ENCODE assay signal across 11 mouse cellular contexts in genomic region chr17:28009716-28010114, GRCm38 (mm10).
DNase-seq lines count a peak whose midpoint lies in the region; ATAC-seq and TF ChIP-seq lines count a peak whose summit lies in the region.
"Had no signal": no experiment of that assay in that cellular context is flagged by ENCODE, and none has a peak within 500 bp of the region (broad histone marks: within the 10 kb centered on the region; RNA-seq: fewer than 3 reads in every experiment).

No protein-coding gene starts in this region.

- H3K36me3 ChIP-seq in hindbrain, postnatal 0 days (ENCODE audit: insufficient read depth, low read length) = no peaks in the 10 kb centered on the region
- H3K36me3 ChIP-seq in hindbrain, embryonic 16.5 days (ENCODE audit: control insufficient read depth, insufficient read depth, low read length) = no peaks in the 10 kb centered on the region; the same call in 1 of the 2 replicates

- no peak for ATAC-seq in hindbrain, postnatal 0 days
- ATAC-seq in hindbrain, embryonic 16.5 days = no peak
- ATAC-seq in inflammation-experienced regulatory T-cells, adult 6 months = no peak
- ATAC-seq: midbrain, embryonic 16.5 days had no signal

- 84% methylated on average over 7 of the region's 7 CpGs for WGBS in hindbrain, postnatal 0 days
- WGBS in hindbrain, embryonic 16.5 days = 92% methylated on average over 7 of the region's 7 CpGs

- no peak overlapping the region for H3K4me3 ChIP-seq in hindbrain, postnatal 0 days (ENCODE audit: low read length)
- H3K4me3 ChIP-seq in hindbrain, embryonic 16.5 days (ENCODE audit: low read length) = no peak overlapping the region

- H3K27me3 ChIP-seq in hindbrain, postnatal 0 days (ENCODE audit: insufficient read depth, low read length) = no peaks in the 10 kb centered on the region
- H3K27me3 ChIP-seq in hindbrain, embryonic 16.5 days (replicated peaks; ENCODE audit: control insufficient read depth, insufficient read depth, low read length) = no peaks in the 10 kb centered on the region

- H3K4me2 ChIP-seq in hindbrain, postnatal 0 days (ENCODE audit: low read depth, low read length) = peak overlapping the region; percentile 46
- H3K4me2 ChIP-seq in hindbrain, embryonic 16.5 days (ENCODE audit: low read length) = no peak overlapping the region

- DNase-seq in hindbrain, postnatal 0 days (ENCODE audit: low spot score) = no peak
- DNase-seq in adipocyte (ENCODE audit: low spot score) = peak; percentile 38
- peak; percentile 80 for DNase-seq in brain, adult 2 months (ENCODE audit: low read depth, low spot score)
- DNase-seq in kidney, postnatal 14 days = peak; percentile 48
- DNase-seq in left cerebral cortex, adult 9 months (ENCODE audit: low spot score in 2 of 2) = no peak
- no peak for DNase-seq in layer of hippocampus, postnatal 36 days
- DNase-seq: right cerebral cortex, adult 18-20 months; thymus, postnatal 14 days had no signal

- no peak overlapping the region for H3K9ac ChIP-seq in hindbrain, postnatal 0 days (replicated peaks; ENCODE audit: low read length)
- no peak overlapping the region for H3K9ac ChIP-seq in hindbrain, embryonic 16.5 days (ENCODE audit: low read depth, low read length)

- no peak for TF ChIP-seq CTCF in hindbrain, postnatal 0 days (IDR thresholded peaks at IDR 0.05; ENCODE audit: low read depth)

- H3K4me1 ChIP-seq in hindbrain, postnatal 0 days (ENCODE audit: insufficient read depth, low read length) = peaks cover 39% of the 10 kb centered on the region
- peaks cover 43% of the 10 kb centered on the region for H3K4me1 ChIP-seq in hindbrain, embryonic 16.5 days (ENCODE audit: control insufficient read depth, insufficient read depth, low read depth, low read length)

- H3K27ac ChIP-seq in hindbrain, postnatal 0 days = no peak overlapping the region; the same call in 1 of the 2 replicates
- H3K27ac ChIP-seq in hindbrain, embryonic 16.5 days (ENCODE audit: low read depth, low read length) = no peak overlapping the region

- no peaks in the 10 kb centered on the region for H3K9me3 ChIP-seq in hindbrain, postnatal 0 days (ENCODE audit: low read length)
- no peaks in the 10 kb centered on the region for H3K9me3 ChIP-seq in hindbrain, embryonic 16.5 days (ENCODE audit: control insufficient read depth, low read length)

Comparison
In these comparisons a context has a peak if more than half of its experiments do, and no peak if none do; other contexts are left out.
1. DNase-seq: peak in adipocyte (single experiment), brain, adult 2 months (single experiment) and kidney, postnatal 14 days (single experiment); none in hindbrain, postnatal 0 days (single experiment), left cerebral cortex, adult 9 months (0 of 2) and layer of hippocampus, postnatal 36 days (0 of 2).